In genomic region chr6:125355197-125355741, GRCm38 (mm10) we compare ENCODE assay signal across 8 mouse cellular contexts. TPM values are rescaled to one million over a fixed set of nuclear protein-coding genes. Genes with fewer than 3 reads are reported as not detected.
DNase-seq lines count a peak whose midpoint lies in the region; ATAC-seq and TF ChIP-seq lines count a peak whose summit lies in the region.

No protein-coding gene starts in this region.

- WGBS in lung, postnatal 0 days: 8% methylated on average over 10 of the region's 10 CpGs
- WGBS in liver, embryonic 13.5 days (ENCODE audit: insufficient replicate concordance): 9% methylated on average over 10 of the region's 10 CpGs

- no peak for TF ChIP-seq POLR2A in embryonic fibroblast, embryonic 13.5 days (IDR thresholded peaks at IDR 0.05; ENCODE audit: low read depth, low read length)

- peak; percentile 10 for ATAC-seq in lung, postnatal 0 days
- ATAC-seq in liver, embryonic 13.5 days (ENCODE audit: low read depth): no peak

- peak overlapping the region; percentile 46 for H3K4me2 ChIP-seq in lung, postnatal 0 days (replicated peaks; ENCODE audit: low read depth, low read length)
- H3K4me2 ChIP-seq in liver, embryonic 13.5 days: peak overlapping the region; percentile 43

- no peak for TF ChIP-seq CTCF in lung, postnatal 0 days (IDR thresholded peaks at IDR 0.05)
- TF ChIP-seq CTCF in embryonic fibroblast, embryonic 13.5 days (IDR thresholded peaks at IDR 0.05; ENCODE audit: borderline replicate concordance, insufficient read depth, low read length): no peak

- H3K4me3 ChIP-seq in lung, postnatal 0 days (ENCODE audit: low read depth, low read length): 0 out of 2 replicates have a peak overlapping the region, but pooled peaks have one; percentile 6
- H3K4me3 ChIP-seq in embryonic fibroblast, embryonic 13.5 days (ENCODE audit: insufficient read depth, low read length): no peak overlapping the region
- no peak overlapping the region for H3K4me3 ChIP-seq in liver, embryonic 13.5 days (replicated peaks)

- peaks cover 44% of the 10 kb centered on the region for H3K4me1 ChIP-seq in lung, postnatal 0 days (ENCODE audit: insufficient read depth, low read depth, low read length)
- peaks cover 27% of the 10 kb centered on the region for H3K4me1 ChIP-seq in embryonic fibroblast, embryonic 13.5 days (ENCODE audit: control insufficient read depth, insufficient read depth, low read length)
- H3K4me1 ChIP-seq in liver, embryonic 13.5 days (replicated peaks): peaks cover 62% of the 10 kb centered on the region

- TF ChIP-seq EP300 in lung, postnatal 0 days (IDR thresholded peaks at IDR 0.05): no peak

- DNase-seq in lung, postnatal 0 days (ENCODE audit: low spot score): peak; percentile 70
- no peak for DNase-seq in lung, postnatal 36 days
- DNase-seq in liver, embryonic 13.5 days: no peak
- peak; percentile 97 for DNase-seq in thymus, postnatal 0 days (ENCODE audit: low spot score)
- no peak for DNase-seq in frontal cortex, postnatal 14 days (ENCODE audit: low spot score in 2 of 2)
- DNase-seq in urinary bladder, postnatal 14 days (ENCODE audit: low spot score): no peak
- DNase-seq in layer of hippocampus, adult 8-10 months (ENCODE audit: low spot score in 2 of 2): no peak

- H3K27ac ChIP-seq in lung, postnatal 0 days (ENCODE audit: low read length): peak overlapping the region; percentile 69
- H3K27ac ChIP-seq in embryonic fibroblast, embryonic 13.5 days (ENCODE audit: insufficient read depth, low read length): peak overlapping the region; percentile 90
- 0 out of 2 replicates have a peak overlapping the region, but pooled peaks have one; percentile 2 for H3K27ac ChIP-seq in liver, embryonic 13.5 days

- H3K9ac ChIP-seq in lung, postnatal 0 days (replicated peaks; ENCODE audit: low read depth): no peak overlapping the region
- no peak overlapping the region for H3K9ac ChIP-seq in liver, embryonic 13.5 days

- peaks cover 28% of the 10 kb centered on the region; the same call in 1 of the 2 replicates for H3K36me3 ChIP-seq in lung, postnatal 0 days (ENCODE audit: insufficient read depth, low read length)
- peaks cover 28% of the 10 kb centered on the region for H3K36me3 ChIP-seq in liver, embryonic 13.5 days

- H3K27me3 ChIP-seq in lung, postnatal 0 days (replicated peaks; ENCODE audit: insufficient read depth, low read length): no peaks in the 10 kb centered on the region
- no peaks in the 10 kb centered on the region for H3K27me3 ChIP-seq in liver, embryonic 13.5 days

- H3K9me3 ChIP-seq in lung, postnatal 0 days (ENCODE audit: low read length): no peaks in the 10 kb centered on the region
- H3K9me3 ChIP-seq in liver, embryonic 13.5 days (replicated peaks): no peaks in the 10 kb centered on the region

RNA-seq across cellular contexts. Expression of gene Tnfrsf1a, which starts 6.1 kb away (rescaled TPM):
- 107 and 108 TPM in 2 replicates for polyA plus RNA-seq in lung, postnatal 0 days (2015; fragmentation: Nextera tagmentation; extraction: Ambion mirVana)
- 126 and 140 TPM in 2 replicates for polyA plus RNA-seq in embryonic fibroblast, embryonic 13.5 days (2011; ENCODE audit: insufficient read length, low read depth, missing spikeins)
- 19.6 and 23.4 TPM in 2 replicates for polyA plus RNA-seq in liver, embryonic 13.5 days (2015; fragmentation: Nextera tagmentation; extraction: Ambion mirVana)
- polyA plus RNA-seq in thymus, postnatal 0 days (2015; fragmentation: Nextera tagmentation; extraction: Ambion mirVana): 67.3 and 67.9 TPM in 2 replicates
- 10 to 100 TPM; 11.0 to 36.7 (median 21.8) TPM for total RNA-seq in layer of hippocampus, adult 8-10 months (2022)

RNA-seq across cellular contexts. Expression of gene Plekhg6, which starts 25.3 kb away (rescaled TPM):
- polyA plus RNA-seq in lung, postnatal 0 days (2015; fragmentation: Nextera tagmentation; extraction: Ambion mirVana): 0.50 and 0.82 TPM in 2 replicates
- polyA plus RNA-seq in embryonic fibroblast, embryonic 13.5 days (2011; ENCODE audit: insufficient read length, low read depth, missing spikeins): 0.15 TPM in 1 of 2 replicates, not detected in the other
- 0.31 and 0.56 TPM in 2 replicates for polyA plus RNA-seq in liver, embryonic 13.5 days (2015; fragmentation: Nextera tagmentation; extraction: Ambion mirVana)
- polyA plus RNA-seq in thymus, postnatal 0 days (2015; fragmentation: Nextera tagmentation; extraction: Ambion mirVana): 1.0 and 1.2 TPM in 2 replicates
- under 1 TPM in 1 of 4 experiments, not detected in 3; 0.12 TPM for total RNA-seq in layer of hippocampus, adult 8-10 months (2022)

RNA-seq across cellular contexts. Expression of gene Scnn1a, which starts 34.8 kb away (rescaled TPM):
- 106 and 123 TPM in 2 replicates for polyA plus RNA-seq in lung, postnatal 0 days (2015; fragmentation: Nextera tagmentation; extraction: Ambion mirVana)
- polyA plus RNA-seq in embryonic fibroblast, embryonic 13.5 days (2011; ENCODE audit: insufficient read length, low read depth, missing spikeins): 0.48 and 0.70 TPM in 2 replicates
- polyA plus RNA-seq in liver, embryonic 13.5 days (2015; fragmentation: Nextera tagmentation; extraction: Ambion mirVana): 0.31 and 0.37 TPM in 2 replicates
- polyA plus RNA-seq in thymus, postnatal 0 days (2015; fragmentation: Nextera tagmentation; extraction: Ambion mirVana): 9.0 and 9.5 TPM in 2 replicates
- 1 to 10 TPM; 4.3 to 5.6 (median 5.3) TPM for total RNA-seq in layer of hippocampus, adult 8-10 months (2022)

RNA-seq across cellular contexts. Expression of gene Ltbr, which starts 41.6 kb away (rescaled TPM):
- 96.7 and 100 TPM in 2 replicates for polyA plus RNA-seq in lung, postnatal 0 days (2015; fragmentation: Nextera tagmentation; extraction: Ambion mirVana)
- 67.1 and 77.6 TPM in 2 replicates for polyA plus RNA-seq in embryonic fibroblast, embryonic 13.5 days (2011; ENCODE audit: insufficient read length, low read depth, missing spikeins)
- 18.3 and 18.4 TPM in 2 replicates for polyA plus RNA-seq in liver, embryonic 13.5 days (2015; fragmentation: Nextera tagmentation; extraction: Ambion mirVana)
- 29.6 and 30.9 TPM in 2 replicates for polyA plus RNA-seq in thymus, postnatal 0 days (2015; fragmentation: Nextera tagmentation; extraction: Ambion mirVana)
- 10 to 100 TPM in 2 of 4 experiments, 1 to 10 TPM in 2; 8.1 to 16.8 (median 11.5) TPM for total RNA-seq in layer of hippocampus, adult 8-10 months (2022)

Comparison
In these comparisons a context has a peak if more than half of its experiments do, and no peak if none do; other contexts are left out.
1. DNase-seq: peak in lung, postnatal 0 days (single experiment) and thymus, postnatal 0 days (single experiment); none in lung, postnatal 36 days (single experiment), liver, embryonic 13.5 days (single experiment), frontal cortex, postnatal 14 days (0 of 2), urinary bladder, postnatal 14 days (single experiment) and layer of hippocampus, adult 8-10 months (0 of 2).
2. H3K27ac ChIP-seq: peak in every context shown above with its lines; median percentile 90 in embryonic fibroblast, embryonic 13.5 days; 69 in lung, postnatal 0 days; 2 in liver, embryonic 13.5 days.
3. RNA of gene Scnn1a, which starts 34.8 kb away (polyA plus RNA-seq): 106 to 123 TPM in lung, postnatal 0 days; 9.0 to 9.5 TPM in thymus, postnatal 0 days, 0.48 to 0.70 TPM in embryonic fibroblast, embryonic 13.5 days and 0.31 to 0.37 TPM in liver, embryonic 13.5 days; every median in the first group is over 10 times any median in the second.